Mouse (Mus musculus) neural tube, embryonic 10.5 days (tissue): ENCODE measurements around the gene Bbof1.

Experiments used
- DNase-seq: peaks from one replicate; pipeline ENCODE4 v3.0.0-alpha.2; 2017; ENCODE audit warnings: low spot score; ENCODE audit errors: extremely low spot score

Gene Bbof1

GRCm38 (mm10) chr12:84408819-84409507 is at the start of gene Bbof1, which contains the start of gene Entpd5:
Gene Bbof1, plus strand, starts transcription at chr12:84409071.
Gene Entpd5, minus strand, starts transcription at chr12:84409029.
- DNase-seq = peak; percentile 85

GRCm38 (mm10) chr12:84361555-84362489 is 47.0 kb upstream of the Bbof1 start, which contains the start of the genes Coq6 and Fam161b:
Gene Coq6, plus strand, starts transcription at chr12:84361657.
Gene Fam161b, minus strand, starts transcription at chr12:84361833.
- peak; percentile 90 for DNase-seq

GRCm38 (mm10) chr12:84362872-84363271 is 46.0 kb upstream of the Bbof1 start:
- DNase-seq = no peak

- DNase-seq = no peak
These were observed 44.6 kb upstream of the Bbof1 start for GRCm38 (mm10) chr12:84364291-84364690.

GRCm38 (mm10) chr12:84365137-84365536 is 43.7 kb upstream of the Bbof1 start:
- DNase-seq = no peak

DNA sequence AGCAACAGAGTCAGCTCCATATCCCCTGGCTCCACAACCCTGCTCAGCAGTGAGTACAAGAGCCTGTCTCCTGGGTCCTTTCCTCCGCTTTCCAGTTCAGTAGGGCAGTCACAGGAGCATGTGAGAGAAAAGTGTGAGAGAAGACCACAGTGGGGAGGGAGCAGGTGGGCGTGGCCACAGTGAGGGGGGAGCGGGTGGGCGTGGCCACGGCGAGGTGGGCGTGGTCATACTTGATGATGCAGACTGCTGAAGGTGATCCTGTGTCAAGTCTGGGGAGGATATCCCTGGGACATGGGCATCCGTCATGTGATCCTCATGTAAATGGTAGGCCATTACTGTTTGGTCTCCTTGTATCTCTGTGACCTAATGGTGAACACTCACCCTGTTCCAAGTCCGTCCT is 41.9 kb upstream of the Bbof1 start:
- DNase-seq = no peak

DNA sequence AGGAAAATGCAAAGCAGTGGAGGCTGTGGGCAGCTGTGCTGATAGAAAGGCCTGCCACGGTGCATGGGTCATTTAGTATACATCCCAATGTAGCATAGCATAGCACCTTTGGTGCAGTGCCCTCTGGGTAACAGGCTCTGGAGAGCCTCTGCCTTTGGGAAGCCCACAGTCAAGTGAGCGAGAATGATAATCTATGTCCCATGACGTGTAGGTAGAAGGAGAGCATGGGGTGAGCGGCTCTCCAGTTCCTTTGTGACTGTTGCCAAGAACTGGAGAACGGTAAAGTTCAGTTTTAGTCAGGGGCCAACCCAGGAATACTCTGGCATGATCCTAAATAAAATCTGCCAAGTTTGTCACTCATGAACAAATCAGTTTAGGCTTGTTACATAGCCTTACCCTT is 37.2 kb upstream of the Bbof1 start:
- DNase-seq = no peak

DNA sequence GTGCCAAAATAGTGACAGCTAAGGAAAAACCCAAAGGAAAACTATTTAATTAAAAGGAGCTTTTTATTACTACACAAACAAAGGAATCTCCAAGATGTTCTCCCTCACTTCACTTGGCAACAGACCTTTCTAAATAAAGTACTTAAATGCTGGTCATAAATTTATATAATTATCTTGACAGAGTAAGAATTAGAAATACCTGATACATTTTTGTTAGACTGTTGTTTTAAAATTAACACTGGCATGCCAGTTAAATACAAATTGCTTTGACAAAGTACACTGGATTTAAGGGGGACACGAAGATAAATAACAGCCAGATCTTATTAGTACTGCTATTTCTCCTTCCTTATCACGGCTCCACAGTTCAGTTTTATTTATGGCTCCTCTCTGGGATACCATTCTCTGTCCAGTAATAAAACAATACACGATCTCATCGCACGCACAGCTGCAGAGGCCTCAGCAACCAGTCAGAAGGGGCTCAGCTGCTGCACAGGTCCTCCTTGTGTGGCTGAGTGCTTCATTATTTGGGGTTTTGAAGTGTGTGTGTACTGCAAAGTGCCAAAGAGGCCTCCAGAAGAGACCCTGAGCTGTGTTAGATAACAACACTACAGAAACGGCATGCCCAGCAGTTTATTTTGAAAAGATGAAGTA is 34.9 kb upstream of the Bbof1 start:
- DNase-seq = no peak

DNA sequence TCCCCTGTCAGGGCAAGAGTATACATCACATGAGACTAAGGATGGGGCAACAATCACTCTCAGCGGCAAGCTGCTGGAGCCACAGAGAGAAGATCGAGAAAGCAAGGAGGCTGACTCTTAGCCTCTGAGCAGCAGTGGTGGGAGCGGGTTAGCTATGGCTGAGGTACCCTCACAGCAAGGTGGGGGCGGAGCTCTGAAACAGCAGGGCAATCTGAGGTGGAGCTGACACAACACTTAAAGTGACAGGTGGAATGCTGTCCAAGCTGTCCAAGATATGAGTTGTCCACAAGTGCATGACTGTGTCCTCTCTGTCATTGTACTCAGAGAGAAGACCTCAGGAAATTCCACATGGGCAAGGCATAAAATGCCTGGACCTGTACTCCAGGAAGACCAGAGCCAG is 26.5 kb upstream of the Bbof1 start:
- DNase-seq = no peak

DNA sequence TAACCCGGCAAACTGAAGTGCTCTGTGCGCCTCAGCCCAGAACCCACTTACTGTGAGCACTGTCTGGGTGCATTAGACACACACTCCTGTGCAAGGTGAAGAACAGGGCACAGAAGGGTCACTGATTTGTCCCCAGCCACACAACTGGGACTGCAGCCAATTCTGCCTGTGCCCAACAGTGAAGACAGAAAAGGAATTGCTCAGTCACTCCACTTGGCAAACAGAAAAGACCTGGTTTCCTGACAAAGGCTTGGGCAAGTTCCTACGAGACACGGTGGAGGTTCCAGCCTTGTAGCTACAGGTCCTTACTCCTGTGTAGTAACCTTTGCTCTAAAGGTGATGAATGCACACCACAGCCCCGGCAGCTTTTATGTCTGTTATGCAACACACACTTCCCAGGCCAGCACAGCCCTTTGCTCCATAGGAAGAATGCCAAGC is 24.2 kb upstream of the Bbof1 start:
- DNase-seq = no peak

DNA sequence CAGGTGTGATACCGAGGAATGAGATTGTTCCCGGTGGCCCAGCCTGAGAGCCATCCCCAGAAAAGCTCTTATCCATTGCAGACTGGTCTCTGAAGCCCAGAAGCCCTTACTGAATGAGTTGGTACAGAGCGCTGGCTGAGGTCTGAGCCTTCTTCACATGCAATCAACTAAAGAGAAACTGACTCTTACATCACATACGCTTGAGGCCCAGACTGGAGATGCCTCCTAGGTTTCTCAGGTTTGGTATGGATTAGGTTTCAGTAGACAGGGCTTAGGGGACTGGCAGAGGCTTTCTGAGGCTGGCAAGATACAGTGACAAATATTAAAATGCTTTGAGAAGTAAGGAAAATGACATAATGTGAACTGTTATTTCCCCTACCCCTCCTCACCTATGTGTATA is 23.5 kb upstream of the Bbof1 start:
- DNase-seq = no peak

- DNase-seq = no peak
These were observed 20.8 kb upstream of the Bbof1 start for GRCm38 (mm10) chr12:84388097-84388496.

- no peak for DNase-seq
These were observed 20.0 kb upstream of the Bbof1 start for GRCm38 (mm10) chr12:84388774-84389400.

GRCm38 (mm10) chr12:84390336-84390735 is 18.5 kb upstream of the Bbof1 start:
- DNase-seq = no peak

- DNase-seq = no peak
These were observed 16.2 kb upstream of the Bbof1 start for GRCm38 (mm10) chr12:84392681-84393080.

- no peak for DNase-seq
These were observed 15.0 kb upstream of the Bbof1 start for GRCm38 (mm10) chr12:84393847-84394246.

GRCm38 (mm10) chr12:84396947-84397679 is 11.8 kb upstream of the Bbof1 start:
- DNase-seq = no peak

- DNase-seq = no peak
These were observed 11.2 kb upstream of the Bbof1 start for GRCm38 (mm10) chr12:84397685-84398084.

DNA sequence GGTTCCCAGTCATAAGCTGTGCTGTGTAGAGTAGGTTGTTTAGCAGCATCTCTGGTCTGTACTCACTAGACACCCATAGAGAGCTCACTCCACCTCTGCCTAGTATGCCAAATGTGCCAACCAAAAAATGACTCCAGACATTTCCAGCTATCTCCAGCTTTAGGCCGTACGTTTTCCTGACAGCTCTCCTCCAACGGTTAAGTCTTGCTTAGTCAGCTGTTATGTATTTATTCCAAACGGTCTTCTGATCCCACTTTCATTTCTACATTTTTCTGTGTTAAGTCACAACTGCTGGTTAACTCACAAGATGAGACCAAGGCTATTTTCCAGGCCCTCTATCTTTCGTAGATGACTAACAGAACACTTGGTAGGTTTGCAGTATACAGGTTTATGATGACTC is 10.2 kb upstream of the Bbof1 start:
- DNase-seq = no peak

DNA sequence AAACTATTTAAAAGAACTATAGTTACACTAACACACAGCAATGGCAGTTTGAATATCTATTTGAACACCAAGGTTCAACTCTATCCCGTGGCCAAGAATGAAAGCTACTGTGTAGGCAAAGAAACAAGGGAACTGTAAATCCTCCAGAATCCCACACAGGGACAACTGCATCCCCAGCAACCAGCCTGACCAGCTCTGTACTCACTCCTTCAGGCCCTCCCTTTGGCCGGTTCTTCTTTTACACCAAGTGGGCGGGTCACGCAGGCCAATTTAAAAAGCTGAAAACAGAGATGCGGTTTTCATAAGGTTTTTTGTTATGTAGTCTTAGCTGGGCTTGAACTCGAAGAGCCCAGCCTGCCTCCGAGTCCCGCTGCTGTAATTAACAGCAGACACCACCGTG is 9.7 kb upstream of the Bbof1 start:
- no peak for DNase-seq

GRCm38 (mm10) chr12:84399663-84400062 is 9.2 kb upstream of the Bbof1 start:
- no peak for DNase-seq
